Mouse (Mus musculus): ENCODE data around the gene Spred2. TPM values are rescaled to one million over a fixed set of nuclear protein-coding genes. Genes with fewer than 3 reads are reported as not detected.

The Spred2 gene
- total RNA-seq, 2 experiments from 2014 or later = 79.2 to 82.6 TPM

DNA sequence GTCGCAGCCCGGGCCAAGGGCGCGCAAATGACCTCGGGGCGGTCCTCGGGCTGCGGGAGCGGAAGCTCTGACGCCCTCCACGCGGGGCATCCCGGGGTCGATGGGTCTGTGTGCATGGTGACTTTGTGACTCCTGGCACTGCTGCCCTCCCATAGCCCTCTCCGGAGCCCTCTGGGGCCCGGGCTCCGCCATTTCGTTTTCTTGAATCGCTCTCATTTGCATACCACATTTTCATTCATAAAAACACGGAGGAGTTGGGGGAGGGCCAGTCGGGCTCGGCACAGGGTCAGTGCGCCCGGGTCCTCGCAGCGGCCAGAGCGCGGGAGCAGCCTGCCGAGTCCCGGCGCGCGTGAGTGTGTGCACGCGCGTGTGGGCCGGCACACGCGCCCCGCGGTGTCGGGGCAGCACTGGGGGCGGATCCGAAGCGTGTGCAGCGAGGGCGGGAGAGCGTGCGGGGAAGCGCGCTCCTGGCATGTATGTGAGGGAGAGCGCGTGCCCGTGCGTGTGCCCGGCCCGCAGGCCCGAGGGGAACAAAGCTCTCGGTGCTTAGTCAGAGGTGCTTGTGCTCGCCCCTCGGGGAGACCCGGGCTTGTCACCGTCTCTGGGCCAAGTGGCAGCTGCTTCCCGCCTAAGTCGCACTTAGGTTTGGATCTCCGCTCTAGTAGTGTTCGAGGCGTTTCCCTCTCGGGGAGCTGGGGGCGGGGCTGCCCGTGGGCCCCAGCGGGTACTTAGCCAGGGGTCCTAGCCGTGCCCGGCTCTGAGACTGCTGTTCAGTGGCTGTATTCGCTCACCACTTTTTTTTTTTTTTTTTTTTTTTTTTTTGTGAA, 1.2 kb downstream of the Spred2 start:
- DNase-seq (ENCODE audit: low spot score in 2 of 2) = peak; percentile 75 to 80

DNA sequence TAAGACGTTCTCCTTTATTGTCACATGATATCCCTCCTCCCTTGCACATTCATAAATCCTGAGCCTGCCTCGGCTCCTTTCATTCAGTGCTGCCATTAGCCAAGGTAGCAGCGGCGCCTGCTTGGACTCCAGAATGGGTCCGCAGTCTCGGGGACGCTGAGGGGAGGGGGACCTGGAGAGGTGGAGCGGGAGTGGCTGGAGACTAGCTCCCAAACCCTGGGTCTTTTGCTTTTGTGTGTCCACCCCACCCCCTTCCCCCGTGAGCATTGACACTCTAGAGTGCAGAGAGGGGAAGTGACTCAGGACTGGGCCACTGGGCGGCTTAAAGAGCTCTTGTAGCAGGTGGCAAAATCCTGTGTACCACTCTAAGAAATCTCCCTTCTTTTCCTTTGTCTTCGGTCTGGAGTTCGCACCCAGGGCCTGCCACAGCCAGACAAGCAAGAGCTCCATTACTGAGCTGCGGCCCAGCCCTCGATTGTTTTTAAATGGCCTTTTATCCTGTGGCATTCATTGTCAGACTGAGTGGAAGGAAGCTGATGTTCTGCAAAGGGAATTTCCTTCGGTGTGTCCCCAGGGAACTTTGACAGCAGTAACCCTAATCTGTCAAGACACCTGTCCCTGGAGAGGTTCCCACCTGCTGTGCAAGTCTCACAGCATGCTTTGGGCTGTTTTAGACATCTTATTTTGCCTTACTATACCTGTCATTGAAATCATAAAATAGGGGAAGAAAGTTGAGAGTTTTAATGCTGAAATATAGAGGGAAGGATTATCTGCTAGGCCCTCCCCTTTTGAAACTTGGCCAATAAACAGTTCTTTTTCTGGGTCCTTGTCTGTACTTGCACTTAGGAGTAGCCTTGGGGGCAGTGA, 2.0 kb downstream of the Spred2 start:
- DNase-seq (ENCODE audit: low spot score in 2 of 2) = peak; percentile 50 to 59

DNA sequence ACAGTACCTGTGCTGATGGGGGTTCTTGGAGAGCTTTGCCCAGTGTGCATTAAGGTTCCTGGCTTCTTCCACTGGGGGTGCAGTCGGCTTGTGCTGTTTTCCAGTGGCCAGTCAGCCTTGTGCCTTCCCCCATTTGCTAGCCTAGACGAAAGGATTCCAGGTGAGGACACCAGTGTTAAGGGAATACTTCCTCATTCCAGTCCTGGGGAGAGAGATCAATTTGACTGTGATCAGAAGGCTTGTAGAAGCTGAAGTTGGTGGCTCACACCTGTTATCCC, 2.6 kb downstream of the Spred2 start:
- no peak for DNase-seq (ENCODE audit: low spot score in 2 of 2)

DNA sequence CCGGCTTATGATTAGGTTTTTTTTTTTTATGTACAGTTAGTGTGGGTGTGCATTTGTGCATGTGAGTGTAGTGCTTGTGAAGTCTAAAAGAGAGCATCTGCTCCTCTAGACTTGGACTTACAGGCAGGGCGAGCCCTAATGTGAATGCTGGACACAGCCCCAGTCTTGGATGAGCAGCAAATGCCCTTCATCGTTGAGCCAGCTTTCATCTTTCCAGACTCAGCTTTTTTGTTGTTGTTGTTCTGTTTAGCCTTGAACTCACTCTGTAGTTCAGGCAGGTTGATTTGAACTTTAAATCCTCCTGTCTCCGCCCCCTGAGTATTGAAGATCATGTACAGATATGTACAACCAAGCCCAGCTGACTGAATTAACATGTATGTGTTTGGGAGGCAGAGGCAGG, 4.5 kb downstream of the Spred2 start:
- DNase-seq (ENCODE audit: low spot score in 2 of 2) = no peak

DNA sequence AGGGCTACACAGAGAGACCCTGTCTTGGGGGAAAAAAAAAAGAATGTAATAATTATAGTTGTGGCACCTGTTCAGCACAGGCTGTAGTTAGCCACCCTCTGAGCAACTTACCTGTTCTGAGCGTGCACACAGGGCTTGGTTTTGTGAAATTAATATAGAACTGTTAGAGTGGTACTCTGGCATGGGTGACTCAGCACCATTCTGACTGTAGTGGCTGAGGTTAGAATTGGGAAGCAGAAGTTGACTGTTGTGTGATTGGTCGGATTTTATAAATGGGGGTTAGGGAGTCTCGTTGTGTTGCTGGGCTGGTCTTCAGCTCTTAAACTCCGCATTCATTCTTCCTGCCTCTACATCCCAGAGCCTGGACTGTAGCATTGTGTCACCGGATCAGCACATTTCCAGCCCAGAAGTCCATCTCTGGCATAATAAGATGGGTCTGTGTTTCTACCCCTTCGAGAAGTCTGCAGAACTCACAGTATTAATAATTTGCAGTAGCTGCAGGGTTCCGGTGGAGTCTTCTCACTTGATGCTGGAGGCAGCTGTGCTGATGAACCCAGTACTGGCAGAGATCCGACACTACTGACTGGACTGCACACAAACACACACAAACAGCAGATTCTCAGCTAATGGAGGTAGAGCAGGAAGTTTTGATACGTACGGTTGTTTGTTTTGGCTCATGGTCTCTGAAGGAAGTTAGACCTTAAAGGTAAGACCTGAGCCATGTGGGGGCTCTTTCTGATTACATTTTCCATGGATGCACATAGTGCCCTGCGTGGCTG, 5.1 kb downstream of the Spred2 start:
- DNase-seq (ENCODE audit: low spot score in 2 of 2) = no peak

DNA sequence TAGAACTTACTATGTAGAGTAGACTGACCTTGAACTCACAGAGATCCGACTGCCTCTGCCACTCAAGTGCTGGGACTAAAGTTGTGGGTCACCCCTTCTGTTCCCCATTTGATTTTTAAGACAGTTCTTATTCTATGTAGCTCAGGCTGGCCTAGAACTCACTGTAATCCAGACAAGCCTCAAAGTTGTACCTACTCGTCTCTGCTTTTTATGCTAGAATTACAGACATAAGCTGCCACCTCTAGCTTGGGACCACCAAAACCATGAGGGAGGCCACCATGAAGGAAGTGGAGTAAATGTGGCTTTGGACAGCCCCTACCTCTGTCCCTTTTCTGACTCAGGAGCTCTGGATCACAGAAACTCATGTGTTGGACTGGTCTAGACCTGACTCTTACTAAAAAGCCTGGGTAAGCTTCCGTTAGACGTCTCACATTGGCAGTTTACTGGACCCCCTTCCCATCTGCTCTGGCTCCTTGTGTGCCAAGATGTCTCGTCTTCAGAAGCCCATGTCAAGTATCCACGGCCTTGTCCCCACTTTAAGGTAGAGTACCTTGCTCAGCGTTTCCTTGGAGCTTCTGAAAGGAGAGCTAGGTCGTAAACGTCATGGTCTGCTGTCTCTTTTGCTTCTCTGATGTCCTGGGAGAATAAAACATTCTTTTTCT, 7.5 kb downstream of the Spred2 start:
- no peak for DNase-seq (ENCODE audit: low spot score in 2 of 2)

DNA sequence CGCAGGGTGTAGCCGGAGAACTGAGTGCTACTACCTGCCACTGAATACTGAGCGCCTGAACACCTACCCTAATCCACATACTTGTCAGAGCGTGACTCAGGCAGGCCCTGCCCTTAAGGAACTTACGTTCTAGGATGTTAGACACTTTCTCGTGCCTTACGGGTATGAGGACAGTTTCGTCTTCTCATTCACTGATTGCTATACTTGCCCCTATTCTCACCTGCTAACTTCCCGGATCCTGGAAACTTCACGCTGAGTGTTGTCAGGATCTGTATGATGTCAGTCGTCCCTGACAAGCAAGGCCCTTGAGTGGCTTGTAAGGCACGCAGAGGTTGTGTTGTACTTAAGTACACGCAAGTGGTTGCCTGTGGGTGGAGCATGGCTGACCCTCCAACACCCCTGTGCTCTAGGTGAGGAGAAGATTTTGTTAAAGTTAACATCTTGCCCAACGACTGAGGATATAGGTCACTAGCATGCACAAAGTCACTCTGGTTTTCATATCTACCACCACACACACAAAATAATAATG, 8.9 kb downstream of the Spred2 start:
- DNase-seq (ENCODE audit: low spot score in 2 of 2) = no peak

DNA sequence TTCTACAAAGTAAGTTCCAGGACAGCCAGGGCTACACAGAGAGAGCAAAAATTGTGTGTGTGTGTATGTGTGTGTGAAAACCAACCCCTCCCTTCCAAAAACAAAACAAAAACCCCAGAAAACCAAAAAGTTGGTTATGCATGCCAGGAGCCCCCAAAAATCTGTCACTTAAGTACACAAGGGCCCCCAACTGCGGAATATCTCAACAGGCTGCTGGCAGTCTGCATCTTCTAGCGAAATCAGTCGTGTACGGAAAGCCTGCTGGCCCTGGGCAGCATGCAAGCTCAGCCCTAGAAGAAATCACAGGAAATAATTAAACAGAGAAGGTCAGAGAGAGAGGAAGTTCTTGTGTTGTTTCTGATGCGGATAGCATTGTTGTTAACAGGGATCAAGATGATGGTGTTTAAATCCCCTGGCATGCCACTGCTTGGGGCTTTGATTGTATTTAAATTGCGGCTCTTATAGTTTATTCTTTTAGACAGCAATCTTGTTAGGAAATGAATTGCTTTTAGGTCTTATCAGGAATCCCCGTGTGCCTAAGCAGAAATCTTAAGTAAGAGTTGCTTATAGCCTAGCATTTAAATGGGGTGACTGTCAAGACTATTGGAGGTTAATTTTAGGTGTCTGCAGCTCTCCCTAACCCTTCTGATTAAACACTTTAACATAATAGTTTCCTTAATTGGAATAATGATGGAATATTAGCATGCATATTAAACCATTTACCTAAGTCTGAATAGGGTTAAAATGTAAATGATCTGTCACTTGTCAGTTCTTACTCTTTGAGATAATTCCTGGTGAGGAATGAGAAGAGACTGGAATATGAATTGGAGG, 11.6 kb downstream of the Spred2 start:
- DNase-seq (ENCODE audit: low spot score in 2 of 2) = no peak

DNA sequence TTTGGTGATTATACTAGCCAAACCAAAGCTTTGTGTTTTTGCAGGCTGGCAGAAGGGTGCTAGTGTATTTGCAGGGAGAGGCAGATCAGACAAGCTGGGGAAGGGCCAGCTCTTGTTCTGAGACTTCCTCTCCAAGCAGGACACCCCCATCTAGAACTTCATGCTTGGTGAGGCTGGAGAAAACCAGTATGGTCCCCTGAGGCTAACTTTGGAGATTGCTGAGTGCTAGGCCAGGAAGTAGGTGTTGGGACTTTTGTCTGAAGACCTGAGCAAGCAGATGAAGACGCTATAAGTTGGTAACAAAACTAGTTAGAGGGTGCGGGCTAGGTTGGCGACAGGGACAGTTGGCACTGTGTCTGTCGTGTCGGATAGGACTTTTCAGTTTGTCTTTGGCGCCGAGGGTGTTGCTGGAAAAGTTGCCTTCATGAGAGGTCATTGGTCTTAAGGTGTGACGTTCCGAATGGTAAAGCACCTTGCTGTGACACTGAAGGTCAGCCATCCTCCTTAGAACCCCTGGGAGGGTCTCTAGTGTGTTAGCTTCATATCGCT, 14.4 kb downstream of the Spred2 start:
- no peak for DNase-seq (ENCODE audit: low spot score in 2 of 2)

DNA sequence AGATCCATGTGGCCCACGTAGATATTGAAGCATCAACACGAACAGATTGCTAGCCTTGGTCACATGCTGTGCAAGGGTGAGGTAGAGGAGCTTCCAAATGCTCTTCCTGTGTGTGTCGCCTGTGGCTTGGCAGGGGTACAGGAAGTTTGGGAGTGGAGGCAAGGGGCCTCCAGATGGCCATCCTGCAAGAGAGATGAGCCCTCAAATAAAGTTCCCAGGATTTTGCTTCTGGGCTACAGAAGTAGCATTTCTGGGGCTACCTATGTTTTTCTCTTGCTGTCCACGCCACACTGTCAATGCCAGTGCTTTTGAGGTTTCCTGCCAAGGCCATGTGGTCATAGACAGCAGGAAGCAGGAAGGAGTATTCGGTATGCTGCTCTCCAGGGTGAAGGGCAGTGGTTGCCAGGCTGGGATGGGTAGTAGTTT, 15.1 kb downstream of the Spred2 start:
- peak; percentile 44 to 52 for DNase-seq (ENCODE audit: low spot score in 2 of 2)

DNA sequence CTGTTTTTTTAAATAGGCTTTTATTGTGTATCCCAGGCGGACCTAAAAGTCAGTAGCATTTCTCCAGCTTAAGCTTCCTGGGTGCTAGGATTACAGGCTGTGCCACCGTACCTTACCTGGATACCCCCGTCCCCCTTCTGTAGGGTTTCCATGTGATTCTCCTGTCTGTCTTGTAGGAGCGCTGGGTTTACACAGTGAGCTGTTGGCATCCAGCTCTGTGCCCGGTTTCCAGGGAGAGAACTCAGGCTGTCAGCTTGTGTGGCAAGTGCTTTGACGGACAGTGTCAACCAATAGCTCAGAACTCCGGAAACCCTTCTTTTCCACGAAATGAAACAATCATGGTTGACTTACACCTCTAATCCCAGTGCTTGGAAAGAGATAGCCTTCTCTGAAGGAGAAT, 15.7 kb downstream of the Spred2 start:
- DNase-seq (ENCODE audit: low spot score in 2 of 2) = no peak

DNA sequence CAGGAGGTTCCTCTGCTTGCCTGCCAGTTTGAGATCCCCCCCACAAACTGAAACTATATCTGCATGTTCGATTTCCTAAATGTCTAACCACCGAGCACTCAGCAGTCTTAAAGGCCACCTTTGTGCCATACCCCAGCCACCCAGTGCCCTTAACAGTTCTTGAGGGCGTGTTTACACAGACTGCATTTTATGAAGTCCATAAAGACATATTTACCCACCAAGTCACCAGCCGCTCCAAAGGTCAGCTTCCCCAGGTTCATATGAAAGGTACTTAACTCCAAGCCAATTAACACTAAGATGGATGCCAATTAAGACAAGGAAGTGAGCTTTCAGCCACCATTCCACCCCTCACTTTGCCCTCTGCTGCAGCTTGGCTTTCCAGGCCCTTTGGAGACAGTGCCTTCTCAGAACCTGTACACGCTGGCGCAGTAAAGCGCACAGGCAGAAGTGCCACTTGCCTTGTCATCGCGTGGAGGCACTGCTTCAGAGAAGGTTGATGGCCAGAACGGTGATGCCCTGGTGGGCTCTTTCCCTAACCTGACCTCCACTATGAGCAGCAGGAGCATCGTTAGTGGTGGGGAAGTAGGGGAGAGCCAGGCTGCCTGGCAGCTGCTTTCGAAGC, 17.1 kb downstream of the Spred2 start:
- DNase-seq (ENCODE audit: low spot score in 2 of 2) = no peak

DNA sequence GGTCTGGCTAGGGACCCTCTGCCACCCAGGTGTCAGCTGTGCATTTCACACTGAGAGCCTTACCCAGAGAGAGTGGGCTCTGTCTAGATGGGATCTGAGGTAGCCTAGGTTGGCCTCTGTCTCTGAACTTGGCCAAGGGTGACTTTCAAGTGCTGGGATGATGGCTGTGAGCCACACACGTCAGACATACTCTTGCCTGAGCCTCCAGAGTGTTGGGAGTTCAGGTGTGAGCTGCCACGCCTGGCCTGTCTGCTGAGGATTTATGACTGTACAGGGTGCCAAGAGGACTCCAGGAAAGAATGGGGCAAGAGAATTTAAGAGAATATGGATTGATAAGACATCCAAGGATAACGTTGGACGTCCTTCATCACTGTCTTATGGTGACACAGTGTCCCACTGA, 17.8 kb downstream of the Spred2 start:
- no peak for DNase-seq (ENCODE audit: low spot score in 2 of 2)

DNA sequence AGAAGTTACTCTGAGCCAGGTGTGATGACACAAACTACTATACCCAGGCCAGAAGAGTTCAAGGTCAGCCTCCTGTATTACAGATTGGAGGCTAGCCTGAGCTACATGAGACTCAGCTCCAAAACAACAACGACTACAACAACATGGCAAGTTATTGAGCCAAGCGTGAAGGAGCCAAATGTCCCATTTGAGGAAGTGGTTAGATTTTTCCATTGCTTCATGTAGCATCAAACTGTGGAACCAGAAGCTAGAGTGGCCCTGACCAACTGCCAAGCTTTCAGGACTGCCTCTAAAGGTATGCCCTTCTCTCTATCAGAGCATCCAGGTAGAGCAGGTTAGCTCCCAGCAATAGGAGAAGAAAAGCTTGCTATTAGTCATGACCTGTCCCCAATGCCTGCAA, 19.6 kb downstream of the Spred2 start:
- no peak for DNase-seq (ENCODE audit: low spot score in 2 of 2)

DNA sequence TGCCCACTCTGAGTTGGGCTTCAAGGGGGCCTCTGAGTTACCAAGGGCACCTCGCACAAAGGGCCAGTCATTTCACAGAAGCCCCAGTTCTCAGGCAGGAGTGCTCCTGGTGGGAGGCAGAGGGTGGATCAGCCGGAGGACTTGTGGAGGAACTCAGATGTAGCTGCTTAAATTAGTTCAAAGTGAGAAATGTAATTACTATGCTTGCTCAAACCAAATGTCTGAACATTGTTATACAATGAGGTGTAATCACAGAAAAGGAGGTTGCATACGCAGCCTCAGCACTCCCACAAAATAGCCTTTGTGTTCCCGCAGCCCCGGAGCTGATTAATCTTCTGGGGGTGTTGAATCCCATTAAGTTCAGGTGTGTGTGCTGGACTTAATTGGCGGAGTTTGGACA, 20.5 kb downstream of the Spred2 start:
- no peak for DNase-seq (ENCODE audit: low spot score in 2 of 2)

DNA sequence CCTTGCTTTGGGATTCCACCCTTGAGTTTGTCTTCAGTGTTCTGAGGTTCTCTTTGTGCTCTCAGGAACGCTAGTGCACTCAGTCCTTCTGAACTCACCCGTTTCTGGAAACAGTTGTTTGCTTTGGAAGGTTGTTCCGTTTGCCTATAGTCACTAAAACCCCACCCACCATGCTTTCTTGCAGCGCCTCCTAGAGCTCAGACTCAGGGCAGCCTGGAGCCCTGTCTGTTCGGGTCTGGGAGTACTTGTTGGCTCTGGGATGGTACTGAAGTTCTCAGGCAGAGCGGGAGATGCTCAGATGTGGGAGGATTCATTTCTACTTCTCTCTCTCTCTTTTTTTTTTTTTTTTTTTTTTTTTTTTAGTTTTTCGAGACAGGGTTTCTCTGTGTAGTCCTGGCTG, 22.5 kb downstream of the Spred2 start:
- no peak for DNase-seq (ENCODE audit: low spot score in 2 of 2)

DNA sequence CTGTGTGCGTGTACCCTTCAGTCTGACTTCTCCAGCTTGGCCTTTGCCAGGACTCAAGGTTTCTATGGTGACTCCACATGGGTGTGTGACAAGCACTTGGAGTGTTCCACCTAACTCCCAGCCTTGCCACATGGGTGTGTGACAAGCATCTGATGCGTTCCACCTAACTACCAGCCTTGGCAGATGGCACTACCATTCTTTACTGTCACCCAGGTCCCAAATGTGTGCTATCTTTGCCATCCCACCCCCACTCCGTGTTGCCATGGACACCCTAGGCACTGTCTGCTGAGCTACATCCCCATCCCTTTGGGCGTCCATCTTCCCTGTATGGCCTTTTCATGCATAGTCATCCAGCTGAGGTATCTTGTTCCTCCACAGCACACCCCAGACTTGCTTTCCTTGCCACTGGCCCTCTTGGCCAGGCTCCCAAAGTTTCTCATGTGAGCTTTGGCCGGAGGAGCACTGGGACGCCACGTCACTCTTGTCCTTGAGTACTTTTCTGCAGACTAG, 23.5 kb downstream of the Spred2 start:
- peak; percentile 36 to 48 for DNase-seq (ENCODE audit: low spot score in 2 of 2)

DNA sequence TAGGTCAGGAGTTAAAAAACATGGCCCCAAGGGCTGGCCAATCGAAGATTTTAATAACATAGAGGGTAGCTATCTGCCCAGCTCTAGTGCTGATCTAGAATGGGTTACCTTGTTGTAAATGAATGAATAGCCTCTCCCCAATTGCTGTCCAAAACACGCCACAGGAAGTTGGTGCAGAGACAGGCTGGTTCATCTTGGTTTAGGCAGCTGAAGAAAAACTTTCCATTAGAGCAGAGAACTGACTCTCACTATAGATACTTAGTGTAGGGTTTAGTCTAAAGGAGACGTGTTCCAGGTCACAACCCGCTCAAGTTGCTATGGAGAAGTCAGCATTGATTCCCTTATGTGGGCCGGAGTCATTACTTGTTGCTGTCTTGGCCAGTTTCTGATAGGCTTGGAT, 25.6 kb downstream of the Spred2 start:
- DNase-seq (ENCODE audit: low spot score in 2 of 2) = no peak

DNA sequence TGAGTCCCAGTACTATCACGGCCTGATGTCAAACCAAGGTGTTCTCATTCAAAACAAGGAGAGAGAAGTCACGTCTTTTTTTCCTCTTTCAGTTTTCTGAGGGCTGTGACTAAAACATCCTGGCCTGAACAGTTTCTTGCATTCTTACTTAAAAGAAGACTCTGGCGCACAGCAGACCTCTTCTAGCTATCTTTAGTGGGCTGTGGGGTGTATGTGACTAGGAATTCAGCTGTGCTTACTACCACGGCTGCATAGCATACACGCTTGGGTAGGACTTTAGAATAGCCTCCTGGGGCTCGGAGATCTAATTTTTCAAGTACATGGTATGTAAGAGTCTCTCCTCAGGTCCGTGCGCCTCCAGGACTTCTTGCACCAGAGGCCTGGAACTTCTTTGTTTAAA, 26.0 kb downstream of the Spred2 start:
- DNase-seq (ENCODE audit: low spot score in 2 of 2) = no peak
